Mouse (Mus musculus) ES-E14 (cell line): Measurements from ENCODE around the gene Tex21.
"Not testable (repeated sequence)": the region's sequence is repeated elsewhere in the genome, so short reads cannot be mapped to it uniquely, and the experiment has no call there.

Source experiments
- ZC3H11A ChIP-seq: IDR thresholded peaks from 2 replicates; pipeline ENCODE4 v1.6.1; 2012; ENCODE audit warnings: low read depth, mild to moderate bottlenecking, inconsistent platforms, low read length, borderline replicate concordance
- ZNF384 ChIP-seq: IDR thresholded peaks from 2 replicates; pipeline ENCODE4 v1.6.1; 2012; ENCODE audit warnings: low read depth, low read length, inconsistent platforms

GRCm38 (mm10) chr12:76152389-76152788 lies 94.2 kb downstream of the Tex21 start:
- TF ChIP-seq ZNF384, ZC3H11A: not testable (repeated sequence)
